In genomic region chr1:133258694-133259093, GRCm38 (mm10) we compare ENCODE assay signal across 24 mouse cellular contexts. TPM values are rescaled to one million over a fixed set of nuclear protein-coding genes. Genes with fewer than 3 reads are reported as not detected.
"Had no signal": no experiment of that assay in that cellular context is flagged by ENCODE, and none has a peak within 500 bp of the region (broad histone marks: within the 10 kb centered on the region; RNA-seq: fewer than 3 reads in every experiment).

No protein-coding gene starts in this region.

- H3K4me2 ChIP-seq: liver, embryonic 13.5 days; liver, embryonic 15.5 days; midbrain, embryonic 11.5 days; midbrain, embryonic 13.5 days; midbrain, embryonic 15.5 days; neural tube, embryonic 12.5 days had no signal

- H3K4me3 ChIP-seq: liver, embryonic 13.5 days; liver, embryonic 15.5 days; megakaryocyte, embryonic 14.5 days; midbrain, embryonic 13.5 days; midbrain, embryonic 15.5 days; neural tube, embryonic 12.5 days had no signal

- H3K36me3 ChIP-seq: liver, embryonic 15.5 days; midbrain, embryonic 15.5 days had no signal

- ATAC-seq: liver, postnatal 0 days; lung, postnatal 0 days; midbrain, embryonic 13.5 days; midbrain, embryonic 15.5 days had no signal

- H3K9me3 ChIP-seq: liver, embryonic 13.5 days; liver, embryonic 15.5 days; midbrain, embryonic 13.5 days; midbrain, embryonic 15.5 days; neural tube, embryonic 12.5 days; stomach, embryonic 15.5 days had no signal

- DNase-seq: liver, embryonic 13.5 days; liver, postnatal 0 days; lung, embryonic 14.5 days; lung, postnatal 14 days; lung, postnatal 36 days; right cerebral cortex, postnatal 14 days; thymus, adult 2 months; thymus, postnatal 25 days; thymus, postnatal 4 days had no signal

- H3K9ac ChIP-seq: liver, embryonic 13.5 days; liver, embryonic 15.5 days; liver, postnatal 0 days; lung, embryonic 14.5 days; midbrain, embryonic 13.5 days; midbrain, embryonic 15.5 days; neural tube, embryonic 12.5 days; stomach, embryonic 15.5 days had no signal

- H3K27me3 ChIP-seq: midbrain, embryonic 13.5 days; midbrain, embryonic 15.5 days; neural tube, embryonic 12.5 days; stomach, embryonic 15.5 days had no signal

- H3K27ac ChIP-seq: liver, embryonic 13.5 days; liver, embryonic 15.5 days; macrophage; midbrain, embryonic 13.5 days; midbrain, embryonic 15.5 days; neural tube, embryonic 12.5 days; stomach, embryonic 15.5 days had no signal

- H3K4me1 ChIP-seq: megakaryocyte, embryonic 14.5 days had no signal

RNA-seq across cellular contexts. Expression of gene Golt1a, which starts 50.9 kb away (rescaled TPM):
- total RNA-seq: megakaryocyte progenitor cell, adult 5-6 weeks; midbrain, postnatal 0 days; monocyte, adult 5-6 weeks; neutrophil, adult 5-6 weeks had no signal
- polyA plus RNA-seq: macrophage; midbrain, embryonic 11.5 days; midbrain, embryonic 13.5 days; midbrain, embryonic 15.5 days; midbrain, postnatal 0 days; neural tube, embryonic 12.5 days; neural tube, embryonic 14.5 days; spleen, adult 2 months had no signal
